Mouse (Mus musculus): ENCODE measurements around the gene Zbtb11. TPM values are rescaled to one million over a fixed set of nuclear protein-coding genes. Genes with fewer than 3 reads are reported as not detected.

Gene Zbtb11
- polyA plus RNA-seq, 1 experiment from 2014 or later = 20.8 TPM

Other genes starting within 250 kb of the Zbtb11 start
- 1.2 and 1.4 TPM in 2 replicates for gene Nfkbiz, start 135.0 kb upstream of the Zbtb11 start, polyA plus RNA-seq (2015; fragmentation: Nextera tagmentation; extraction: Ambion mirVana)
- gene Nxpe3, start 78.6 kb upstream of the Zbtb11 start, polyA plus RNA-seq (2015; fragmentation: Nextera tagmentation; extraction: Ambion mirVana) = 1.3 and 1.5 TPM in 2 replicates
- 16.3 and 17.8 TPM in 2 replicates for gene Cep97, start 39.0 kb upstream of the Zbtb11 start, polyA plus RNA-seq (2015; fragmentation: Nextera tagmentation; extraction: Ambion mirVana)
- gene Rpl24, start 7.6 kb upstream of the Zbtb11 start, polyA plus RNA-seq (2015; fragmentation: Nextera tagmentation; extraction: Ambion mirVana) = 581 and 585 TPM in 2 replicates
- gene Pcnp, start 55.9 kb downstream of the Zbtb11 start, polyA plus RNA-seq (2015; fragmentation: Nextera tagmentation; extraction: Ambion mirVana) = 234 and 248 TPM in 2 replicates
- gene Trmt10c, start 63.9 kb downstream of the Zbtb11 start, polyA plus RNA-seq (2015; fragmentation: Nextera tagmentation; extraction: Ambion mirVana) = 25.1 and 25.7 TPM in 2 replicates
- 57.7 and 58.4 TPM in 2 replicates for gene Senp7, start 74.5 kb downstream of the Zbtb11 start, polyA plus RNA-seq (2015; fragmentation: Nextera tagmentation; extraction: Ambion mirVana)
- 0.13 and 0.18 TPM in 2 replicates for gene Impg2, start 230.4 kb downstream of the Zbtb11 start, polyA plus RNA-seq (2015; fragmentation: Nextera tagmentation; extraction: Ambion mirVana)